Mouse (Mus musculus) megakaryocyte, embryonic 14.5 days (primary cell): Measurements from ENCODE around the gene Cpn1.

Experiments used
- FLI1 ChIP-seq: IDR thresholded peaks from 2 replicates; pipeline ENCODE4 v1.6.1; 2012; ENCODE audit warnings: low read length, inconsistent platforms, mixed read lengths
- GATA1 ChIP-seq: IDR thresholded peaks from 3 replicates; pipeline ENCODE4 v1.6.1; 2012; ENCODE audit warnings: mixed read lengths, low read length, inconsistent platforms, borderline replicate concordance

GRCm38 (mm10) chr19:44030024-44030423, 43.7 kb upstream of the Cpn1 start:
- no peak for TF ChIP-seq GATA1
- no peak for TF ChIP-seq FLI1
